Mouse (Mus musculus) splenic B cell, adult 2 months (primary cell): Measurements from ENCODE around the gene Crkl.
"Not testable (repeated sequence)": the region's sequence is repeated elsewhere in the genome, so short reads cannot be mapped to it uniquely, and the experiment has no call there.

ENCODE experiments used
- DNase-seq: peaks from one replicate; pipeline ENCODE4 v3.0.0-alpha.2; 2011; ENCODE audit warnings: low read depth, low spot score
- H3K27me3 ChIP-seq: 2 replicates; pipeline ENCODE4 v1.6.1; 2012; ENCODE audit warnings: mild to moderate bottlenecking, low read length, moderate library complexity, mixed read lengths; ENCODE audit not compliant: control insufficient read depth, poor library complexity, insufficient read depth, severe bottlenecking
- H3K36me3 ChIP-seq: 2 replicates; pipeline ENCODE4 v1.6.1; 2012; ENCODE audit warnings: mild to moderate bottlenecking, low read length, moderate library complexity, mixed read lengths; ENCODE audit not compliant: control insufficient read depth, poor library complexity, insufficient read depth, severe bottlenecking

Crkl gene

GRCm38 (mm10) chr16:17499249-17499883 is 47.6 kb downstream of the Crkl start:
- Histone ChIP-seq H3K36me3 (no peaks in the 10 kb centered on the region), H3K27me3 (no peaks in the 10 kb centered on the region)
- DNase-seq: no peak

GRCm38 (mm10) chr16:17502681-17503080 is 50.9 kb downstream of the Crkl start:
- Histone ChIP-seq H3K27me3 (no peaks in the 10 kb centered on the region), H3K36me3 (no peaks in the 10 kb centered on the region)
- no peak for DNase-seq

GRCm38 (mm10) chr16:17507018-17507552 is 55.3 kb downstream of the Crkl start:
- Histone ChIP-seq H3K27me3 (no peaks in the 10 kb centered on the region), H3K36me3 (no peaks in the 10 kb centered on the region)
- DNase-seq: no peak

- peak; percentile 48 for DNase-seq
- H3K27me3 ChIP-seq, H3K36me3 ChIP-seq: not testable (repeated sequence)
Observed at GRCm38 (mm10) chr16:17508031-17508430, 56.2 kb downstream of the Crkl start.

GRCm38 (mm10) chr16:17508546-17509239 is 56.9 kb downstream of the Crkl start, which contains the start of gene Lztr1:
Lztr1 (plus strand) TSS chr16:17508688.
- peak; percentile 86 for DNase-seq
- no peaks in the 10 kb centered on the region for H3K36me3 ChIP-seq

GRCm38 (mm10) chr16:17509240-17509597 is 57.4 kb downstream of the Crkl start:
- no peak for DNase-seq
- H3K36me3 ChIP-seq: no peaks in the 10 kb centered on the region

More at GRCm38 (mm10) chr16:17508546-17509239, 56.9 kb downstream of the Crkl start, which contains the start of gene Lztr1:
- H3K27me3 ChIP-seq: no peaks in the 10 kb centered on the region

GRCm38 (mm10) chr16:17510143-17510542 is 58.4 kb downstream of the Crkl start:
- no peak for DNase-seq

More at GRCm38 (mm10) chr16:17509240-17509597, 57.4 kb downstream of the Crkl start:
- no peaks in the 10 kb centered on the region for H3K27me3 ChIP-seq

GRCm38 (mm10) chr16:17510686-17511085 is 58.9 kb downstream of the Crkl start:
- no peak for DNase-seq

More at GRCm38 (mm10) chr16:17510143-17510542, 58.4 kb downstream of the Crkl start:
- H3K36me3 ChIP-seq: no peaks in the 10 kb centered on the region
- H3K27me3 ChIP-seq: no peaks in the 10 kb centered on the region

GRCm38 (mm10) chr16:17511431-17511830 is 59.6 kb downstream of the Crkl start:
- H3K36me3 ChIP-seq: no peaks in the 10 kb centered on the region
- H3K27me3 ChIP-seq: no peaks in the 10 kb centered on the region
- DNase-seq: no peak

More at GRCm38 (mm10) chr16:17510686-17511085, 58.9 kb downstream of the Crkl start:
- Histone ChIP-seq H3K27me3 (no peaks in the 10 kb centered on the region), H3K36me3 (no peaks in the 10 kb centered on the region)

GRCm38 (mm10) chr16:17518910-17519309 is 67.1 kb downstream of the Crkl start:
- H3K27me3 ChIP-seq: no peaks in the 10 kb centered on the region
- peaks cover 11% of the 10 kb centered on the region for H3K36me3 ChIP-seq
- no peak for DNase-seq

GRCm38 (mm10) chr16:17524156-17524555 is 72.4 kb downstream of the Crkl start:
- DNase-seq: no peak

GRCm38 (mm10) chr16:17525524-17525923 is 73.7 kb downstream of the Crkl start:
- DNase-seq: no peak
- H3K36me3 ChIP-seq: peaks cover 8% of the 10 kb centered on the region
- H3K27me3 ChIP-seq: no peaks in the 10 kb centered on the region

More at GRCm38 (mm10) chr16:17524156-17524555, 72.4 kb downstream of the Crkl start:
- Histone ChIP-seq H3K36me3 (peaks cover 10% of the 10 kb centered on the region), H3K27me3 (no peaks in the 10 kb centered on the region)

- DNase-seq: no peak
- H3K27me3 ChIP-seq: no peaks in the 10 kb centered on the region
Observed at GRCm38 (mm10) chr16:17526223-17526622, 74.4 kb downstream of the Crkl start.

GRCm38 (mm10) chr16:17527606-17528005 is 75.8 kb downstream of the Crkl start:
- Histone ChIP-seq H3K36me3 (peaks cover 2% of the 10 kb centered on the region; the same call in 1 of the 2 replicates), H3K27me3 (no peaks in the 10 kb centered on the region)
- DNase-seq: no peak

More at GRCm38 (mm10) chr16:17526223-17526622, 74.4 kb downstream of the Crkl start:
- peaks cover 4% of the 10 kb centered on the region for H3K36me3 ChIP-seq

GRCm38 (mm10) chr16:17528276-17528675 is 76.5 kb downstream of the Crkl start:
- DNase-seq: no peak
- no peaks in the 10 kb centered on the region for H3K27me3 ChIP-seq
- peaks cover 2% of the 10 kb centered on the region; the same call in 1 of the 2 replicates for H3K36me3 ChIP-seq
